Mouse (Mus musculus): ENCODE data around the gene Lgals8. TPM values are rescaled to one million over a fixed set of nuclear protein-coding genes. Genes with fewer than 3 reads are reported as not detected.

The Lgals8 gene
- total and polyA plus RNA-seq, 2 experiments from 2014 or later, result 30.2 to 34.3 TPM

GRCm38 (mm10) chr13:12456711-12457110, 8.0 kb downstream of the Lgals8 start:
- WGBS, result 85% methylated on average over 7 of the region's 7 CpGs
- no peak for DNase-seq (ENCODE audit: low spot score)
- H3K4me2 ChIP-seq (ENCODE audit: low read depth, low read length, poor library complexity, severe bottlenecking), result no peak overlapping the region
- no peak overlapping the region for H3K27ac ChIP-seq (ENCODE audit: low read depth, low read length)
- H3K4me3 ChIP-seq (ENCODE audit: low read depth, low read length), result no peak overlapping the region
- no peak overlapping the region for H3K9ac ChIP-seq (replicated peaks; ENCODE audit: low read length, poor library complexity, severe bottlenecking)
- H3K36me3 ChIP-seq (ENCODE audit: insufficient read depth, low read length), result peaks cover 37% of the 10 kb centered on the region
- peaks cover 3% of the 10 kb centered on the region; the same call in 1 of the 2 replicates for H3K4me1 ChIP-seq (ENCODE audit: insufficient read depth, low read length)
- no peak for ATAC-seq (ENCODE audit: low FRiP score)
- no peaks in the 10 kb centered on the region for H3K27me3 ChIP-seq (ENCODE audit: insufficient read depth, low read length)
- no peak for TF ChIP-seq CTCF (IDR thresholded peaks at IDR 0.05)
- H3K9me3 ChIP-seq (ENCODE audit: low read length), result no peaks in the 10 kb centered on the region

- Histone ChIP-seq H3K4me1 (ENCODE audit: insufficient read depth, low read length) (peaks cover 1% of the 10 kb centered on the region; the same call in 1 of the 2 replicates), H3K27ac (ENCODE audit: low read depth, low read length) (no peak overlapping the region), H3K27me3 (ENCODE audit: insufficient read depth, low read length) (no peaks in the 10 kb centered on the region), H3K9ac (replicated peaks; ENCODE audit: low read length, poor library complexity, severe bottlenecking) (no peak overlapping the region), H3K36me3 (ENCODE audit: insufficient read depth, low read length) (peaks cover 48% of the 10 kb centered on the region), H3K4me3 (ENCODE audit: low read depth, low read length) (no peak overlapping the region), H3K4me2 (ENCODE audit: low read depth, low read length, poor library complexity, severe bottlenecking) (no peak overlapping the region), H3K9me3 (ENCODE audit: low read length) (no peaks in the 10 kb centered on the region)
- 80% methylated on average over 7 of the region's 7 CpGs for WGBS
- no peak for TF ChIP-seq CTCF (IDR thresholded peaks at IDR 0.05)
- ATAC-seq (ENCODE audit: low FRiP score), result no peak
- DNase-seq (ENCODE audit: low spot score), result no peak
Measured at GRCm38 (mm10) chr13:12454686-12455390, 9.9 kb downstream of the Lgals8 start.

GRCm38 (mm10) chr13:12453150-12453549, 11.6 kb downstream of the Lgals8 start:
- ATAC-seq (ENCODE audit: low FRiP score) (no peak), DNase-seq (ENCODE audit: low spot score) (no peak)
- H3K4me2 ChIP-seq (ENCODE audit: low read depth, low read length, poor library complexity, severe bottlenecking), result no peak overlapping the region
- H3K36me3 ChIP-seq (ENCODE audit: insufficient read depth, low read length), result peaks cover 48% of the 10 kb centered on the region
- no peaks in the 10 kb centered on the region for H3K9me3 ChIP-seq (ENCODE audit: low read length)
- WGBS, result 91% methylated on average over 14 of the region's 14 CpGs
- H3K27ac ChIP-seq (ENCODE audit: low read depth, low read length), result no peak overlapping the region
- H3K4me3 ChIP-seq (ENCODE audit: low read depth, low read length), result no peak overlapping the region
- no peaks in the 10 kb centered on the region for H3K27me3 ChIP-seq (ENCODE audit: insufficient read depth, low read length)
- no peak for TF ChIP-seq CTCF (IDR thresholded peaks at IDR 0.05)
- no peak overlapping the region for H3K9ac ChIP-seq (replicated peaks; ENCODE audit: low read length, poor library complexity, severe bottlenecking)
- H3K4me1 ChIP-seq (ENCODE audit: insufficient read depth, low read length), result no peaks in the 10 kb centered on the region

GRCm38 (mm10) chr13:12442008-12442587, 22.6 kb downstream of the Lgals8 start:
- no peaks in the 10 kb centered on the region for H3K27me3 ChIP-seq (ENCODE audit: insufficient read depth, low read length)
- no peak overlapping the region for H3K4me3 ChIP-seq (ENCODE audit: low read depth, low read length)
- no peak overlapping the region for H3K4me2 ChIP-seq (ENCODE audit: low read depth, low read length, poor library complexity, severe bottlenecking)
- H3K9me3 ChIP-seq (ENCODE audit: low read length), result no peaks in the 10 kb centered on the region
- WGBS, result 69% methylated on average over 2 of the region's 2 CpGs
- peak; percentile 75 for DNase-seq (ENCODE audit: low spot score)
- H3K36me3 ChIP-seq (ENCODE audit: insufficient read depth, low read length), result peaks cover 52% of the 10 kb centered on the region
- H3K4me1 ChIP-seq (ENCODE audit: insufficient read depth, low read length), result no peaks in the 10 kb centered on the region
- no peak overlapping the region for H3K27ac ChIP-seq (ENCODE audit: low read depth, low read length)
- 0 out of 2 replicates have a peak, but pooled peaks have one; percentile 15 for ATAC-seq (ENCODE audit: low FRiP score)
- no peak for TF ChIP-seq CTCF (IDR thresholded peaks at IDR 0.05)
- no peak overlapping the region for H3K9ac ChIP-seq (replicated peaks; ENCODE audit: low read length, poor library complexity, severe bottlenecking)

GRCm38 (mm10) chr13:12440813-12441212, 23.9 kb downstream of the Lgals8 start:
- H3K4me2 ChIP-seq (ENCODE audit: low read depth, low read length, poor library complexity, severe bottlenecking), result no peak overlapping the region
- no peak overlapping the region for H3K27ac ChIP-seq (ENCODE audit: low read depth, low read length)
- no peaks in the 10 kb centered on the region for H3K4me1 ChIP-seq (ENCODE audit: insufficient read depth, low read length)
- H3K9me3 ChIP-seq (ENCODE audit: low read length), result no peaks in the 10 kb centered on the region
- 87% methylated on average over 6 of the region's 6 CpGs for WGBS
- TF ChIP-seq CTCF (IDR thresholded peaks at IDR 0.05), result no peak
- H3K27me3 ChIP-seq (ENCODE audit: insufficient read depth, low read length), result no peaks in the 10 kb centered on the region
- DNase-seq (ENCODE audit: low spot score) (no peak), ATAC-seq (ENCODE audit: low FRiP score) (no peak)
- peaks cover 50% of the 10 kb centered on the region for H3K36me3 ChIP-seq (ENCODE audit: insufficient read depth, low read length)
- H3K9ac ChIP-seq (replicated peaks; ENCODE audit: low read length, poor library complexity, severe bottlenecking), result no peak overlapping the region
- H3K4me3 ChIP-seq (ENCODE audit: low read depth, low read length), result no peak overlapping the region

- H3K4me2 ChIP-seq (ENCODE audit: low read depth, low read length, poor library complexity, severe bottlenecking), result no peak overlapping the region
- no peaks in the 10 kb centered on the region for H3K27me3 ChIP-seq (ENCODE audit: insufficient read depth, low read length)
- 85% methylated on average over 3 of the region's 3 CpGs for WGBS
- peaks cover 59% of the 10 kb centered on the region for H3K36me3 ChIP-seq (ENCODE audit: insufficient read depth, low read length)
- DNase-seq (ENCODE audit: low spot score) (no peak), ATAC-seq (ENCODE audit: low FRiP score) (no peak)
- H3K27ac ChIP-seq (ENCODE audit: low read depth, low read length), result no peak overlapping the region
- H3K9ac ChIP-seq (replicated peaks; ENCODE audit: low read length, poor library complexity, severe bottlenecking), result no peak overlapping the region
- no peak for TF ChIP-seq CTCF (IDR thresholded peaks at IDR 0.05)
- H3K4me3 ChIP-seq (ENCODE audit: low read depth, low read length), result no peak overlapping the region
- H3K9me3 ChIP-seq (ENCODE audit: low read length), result no peaks in the 10 kb centered on the region
- H3K4me1 ChIP-seq (ENCODE audit: insufficient read depth, low read length), result no peaks in the 10 kb centered on the region
Measured at GRCm38 (mm10) chr13:12439586-12439985, 25.2 kb downstream of the Lgals8 start.

Measured in midbrain, postnatal 0 days (tissue).